Mouse (Mus musculus) intestine, embryonic 16.5 days (tissue): ENCODE measurements around the gene Grm5. TPM values are rescaled to one million over a fixed set of nuclear protein-coding genes. Genes with fewer than 3 reads are reported as not detected.

Experiments used
- polyA plus RNA-seq: library from polyadenylated mRNA; unstranded; fragments of >200 nt; fragmentation: Nextera tagmentation; extraction: Ambion mirVana; gene quantifications from 2 replicates; pipeline ENCODE4 v1.2.1, GENCODE M21; 2015

Gene Grm5
- polyA plus RNA-seq, 1 experiment from 2014 or later: not detected

Other genes with a start within 250 kb of the Grm5 start
- 0.04 TPM in 1 of 2 replicates, not detected in the other for gene Tyr, start 90.7 kb upstream of the Grm5 start, polyA plus RNA-seq